Mouse (Mus musculus): ENCODE measurements around the gene Gpnmb.

Gene Gpnmb

GRCm38 (mm10) chr6:49028708-49029107 lies 7.6 kb upstream of the Gpnmb start:
- DNase-seq (ENCODE audit: extremely low spot score, low spot score) = no peak

- no peak for DNase-seq (ENCODE audit: extremely low spot score, low spot score)
Observed at GRCm38 (mm10) chr6:49031230-49031629, 5.1 kb upstream of the Gpnmb start.

GRCm38 (mm10) chr6:49032783-49033182 lies 3.6 kb upstream of the Gpnmb start:
- DNase-seq (ENCODE audit: extremely low spot score, low spot score) = no peak

- DNase-seq (ENCODE audit: extremely low spot score, low spot score) = no peak
Observed at GRCm38 (mm10) chr6:49037268-49037662, 919 bp downstream of the Gpnmb start.

- peak; percentile 53 for DNase-seq (ENCODE audit: extremely low spot score, low spot score)
Observed at GRCm38 (mm10) chr6:49039470-49040180, 3.3 kb downstream of the Gpnmb start.

GRCm38 (mm10) chr6:49046502-49046901 lies 10.2 kb downstream of the Gpnmb start:
- DNase-seq (ENCODE audit: extremely low spot score, low spot score) = no peak

GRCm38 (mm10) chr6:49046976-49047375 lies 10.6 kb downstream of the Gpnmb start:
- DNase-seq (ENCODE audit: extremely low spot score, low spot score) = no peak

GRCm38 (mm10) chr6:49047848-49048247 lies 11.5 kb downstream of the Gpnmb start:
- no peak for DNase-seq (ENCODE audit: extremely low spot score, low spot score)

GRCm38 (mm10) chr6:49048395-49048794 lies 12.0 kb downstream of the Gpnmb start:
- DNase-seq (ENCODE audit: extremely low spot score, low spot score) = no peak

- DNase-seq (ENCODE audit: extremely low spot score, low spot score) = no peak
Observed at GRCm38 (mm10) chr6:49050677-49051410, 14.5 kb downstream of the Gpnmb start.

- no peak for DNase-seq (ENCODE audit: extremely low spot score, low spot score)
Observed at GRCm38 (mm10) chr6:49052191-49052590, 15.8 kb downstream of the Gpnmb start.

GRCm38 (mm10) chr6:49055256-49055733 lies 18.9 kb downstream of the Gpnmb start:
- peak; percentile 54 for DNase-seq (ENCODE audit: extremely low spot score, low spot score)

- DNase-seq (ENCODE audit: extremely low spot score, low spot score) = no peak
Observed at GRCm38 (mm10) chr6:49056009-49056408, 19.7 kb downstream of the Gpnmb start.

GRCm38 (mm10) chr6:49057053-49058021 lies 21.0 kb downstream of the Gpnmb start:
- peak; percentile 60 for DNase-seq (ENCODE audit: extremely low spot score, low spot score)

GRCm38 (mm10) chr6:49068361-49068760 lies 32.0 kb downstream of the Gpnmb start:
- DNase-seq (ENCODE audit: extremely low spot score, low spot score) = no peak

- DNase-seq (ENCODE audit: extremely low spot score, low spot score) = peak; percentile 96
Observed at GRCm38 (mm10) chr6:49073304-49074116, 37.2 kb downstream of the Gpnmb start, which contains the start of gene Malsu1. Malsu1 (plus strand) TSS chr6:49073795.

- DNase-seq (ENCODE audit: extremely low spot score, low spot score) = no peak
Observed at GRCm38 (mm10) chr6:49074117-49074490, 37.8 kb downstream of the Gpnmb start.

- DNase-seq (ENCODE audit: extremely low spot score, low spot score) = no peak
Observed at GRCm38 (mm10) chr6:49077894-49078293, 41.5 kb downstream of the Gpnmb start.

- no peak for DNase-seq (ENCODE audit: extremely low spot score, low spot score)
Observed at GRCm38 (mm10) chr6:49079313-49079712, 43.0 kb downstream of the Gpnmb start.

GRCm38 (mm10) chr6:49083008-49083407 lies 46.7 kb downstream of the Gpnmb start:
- DNase-seq (ENCODE audit: extremely low spot score, low spot score) = no peak

GRCm38 (mm10) chr6:49094968-49095367 lies 58.6 kb downstream of the Gpnmb start:
- no peak for DNase-seq (ENCODE audit: extremely low spot score, low spot score)
